Mouse (Mus musculus) activated CD4-positive, CD25-positive, alpha-beta regulatory T cell, adult 4 months (primary cell): Measurements from ENCODE around the gene Chrne. TPM values are rescaled to one million over a fixed set of nuclear protein-coding genes. Genes with fewer than 3 reads are reported as not detected.

Experiments
- ATAC-seq: one replicate; pipeline ENCODE4 v1.8.0; 2017
- polyA plus RNA-seq, 2 experiments: library from polyadenylated mRNA; unstranded; fragments of 100-300 nt; shearing (Covaris generic); gene quantifications; one replicate each; pipeline ENCODE4 v1.2.1; 2017

The Chrne gene
- polyA plus RNA-seq, 2 experiments from 2014 or later, result 1.3 to 1.4 TPM

GRCm38 (mm10) chr11:70623053-70623742 lies 4.2 kb upstream of the Chrne start:
- ATAC-seq, result no peak

- peak; percentile 72 for ATAC-seq
Observed at GRCm38 (mm10) chr11:70621972-70622814, 3.2 kb upstream of the Chrne start.

DNA sequence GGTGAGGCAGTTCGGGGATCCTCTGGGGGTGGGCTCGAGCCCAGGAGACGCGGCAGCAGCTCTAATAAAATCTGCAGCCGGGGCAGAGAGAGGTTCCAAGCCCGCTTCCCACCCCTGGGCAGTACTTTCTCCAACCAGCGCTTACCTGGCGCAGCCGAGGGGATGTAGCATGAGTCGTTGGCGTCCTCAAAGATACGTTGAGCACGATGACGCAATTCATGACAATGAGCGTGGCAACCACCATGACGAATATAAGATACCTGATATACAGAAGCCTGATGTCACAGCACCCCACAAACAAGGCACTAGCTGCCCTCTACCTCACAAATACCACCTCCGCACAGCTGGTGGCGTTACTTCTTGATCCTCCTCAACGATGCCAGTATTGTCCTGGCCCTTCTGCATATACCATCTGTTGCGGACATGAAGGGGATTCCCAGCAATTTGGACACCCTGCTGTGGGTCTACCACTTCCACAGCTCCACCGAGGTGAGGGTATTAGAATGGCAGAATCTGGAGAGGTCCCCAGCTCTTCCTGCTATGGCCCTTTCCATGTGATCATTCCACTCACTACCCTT lies 3.4 kb downstream of the Chrne start, which contains the start of gene 4930544D05Rik:
TSS of gene 4930544D05Rik (plus strand) at position 333 of the 578 bp plus-strand sequence.
- ATAC-seq, result peak; percentile 58

- ATAC-seq, result peak; percentile 90
Observed at GRCm38 (mm10) chr11:70615074-70615473, 3.9 kb downstream of the Chrne start.

GRCm38 (mm10) chr11:70612505-70612904 lies 6.5 kb downstream of the Chrne start:
- ATAC-seq, result no peak

- no peak for ATAC-seq
Observed at GRCm38 (mm10) chr11:70610752-70611151, 8.3 kb downstream of the Chrne start.

DNA sequence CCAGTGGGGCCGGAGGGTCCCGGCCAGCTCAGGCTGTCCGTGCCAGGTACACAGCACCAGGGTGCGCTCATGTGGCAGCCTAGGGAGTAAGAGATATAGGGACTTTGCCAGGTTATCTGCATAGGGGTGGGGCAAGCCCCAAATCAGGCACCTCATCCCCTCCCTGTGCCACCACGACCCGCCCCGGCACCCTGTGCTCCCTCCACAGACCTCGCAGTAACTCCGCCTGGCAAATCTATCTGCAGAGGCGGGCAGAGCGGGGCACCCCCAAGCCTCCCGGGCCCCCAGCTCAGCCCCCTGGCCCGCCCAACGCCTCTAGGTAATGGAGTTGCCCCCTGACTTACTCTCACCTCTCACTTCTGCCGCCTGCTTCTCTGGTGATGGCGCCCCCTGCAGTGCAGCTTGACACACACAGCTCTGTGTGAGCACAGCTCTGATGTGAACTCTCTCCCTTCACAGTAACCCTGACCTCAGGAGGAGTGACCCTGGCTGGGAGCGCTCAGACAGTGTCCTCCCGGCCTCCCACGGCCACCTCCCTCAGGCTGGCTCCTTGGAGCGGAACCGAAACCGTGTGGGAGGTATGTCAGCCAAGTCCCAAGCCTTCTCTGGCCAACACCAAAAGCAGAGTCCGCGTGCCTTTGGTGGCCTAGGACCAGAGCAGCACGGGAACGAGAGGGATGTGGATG lies 10.5 kb downstream of the Chrne start:
- no peak for ATAC-seq

DNA sequence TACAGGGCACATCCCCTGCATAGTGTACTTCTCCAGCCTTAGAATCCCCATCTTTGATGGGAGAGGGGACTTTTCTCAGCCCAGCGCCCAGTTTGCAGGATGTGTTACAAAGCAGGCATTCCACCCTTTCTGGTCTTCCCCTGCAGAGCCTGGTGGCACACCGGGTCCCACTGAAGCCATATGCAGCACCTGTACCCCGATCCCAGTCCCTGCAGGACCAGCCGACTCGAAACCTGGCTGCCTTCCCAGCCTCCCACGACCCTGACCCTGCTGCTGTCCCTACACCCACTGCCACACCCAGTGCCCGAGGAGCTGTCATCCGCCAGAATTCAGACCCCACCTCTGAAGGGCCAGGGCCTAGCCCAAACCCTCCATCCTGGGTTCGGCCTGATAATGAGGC lies 11.4 kb downstream of the Chrne start:
- ATAC-seq, result no peak

GRCm38 (mm10) chr11:70606717-70607116 lies 12.3 kb downstream of the Chrne start:
- no peak for ATAC-seq

- peak; percentile 75 for ATAC-seq
Observed at GRCm38 (mm10) chr11:70605024-70605566, 13.9 kb downstream of the Chrne start.

DNA sequence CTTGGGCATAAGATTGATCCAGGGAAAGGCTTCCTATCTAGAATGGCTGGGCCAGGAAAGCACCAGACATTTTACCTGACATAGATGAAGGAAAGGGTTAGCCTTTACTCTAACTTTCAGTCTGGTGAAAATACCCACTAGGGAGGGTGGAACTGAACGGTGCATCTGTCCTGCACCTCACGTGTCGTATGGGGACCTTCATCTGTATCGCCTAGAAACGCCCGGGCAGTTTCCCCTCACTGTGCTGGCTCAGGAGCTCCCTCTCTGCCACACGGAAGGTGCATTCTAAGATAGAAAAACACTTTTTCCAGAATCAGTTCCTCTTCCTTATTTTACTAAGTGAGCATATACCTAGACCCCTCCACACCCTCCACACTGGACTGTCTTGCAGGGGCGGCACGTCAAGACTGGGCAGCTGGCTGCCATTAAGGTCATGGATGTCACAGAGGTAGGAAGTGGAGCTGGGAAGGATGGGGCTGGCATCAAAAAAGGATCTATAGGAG lies 20.5 kb downstream of the Chrne start:
- no peak for ATAC-seq

- no peak for ATAC-seq
Observed at GRCm38 (mm10) chr11:70597301-70597700, 21.7 kb downstream of the Chrne start.

DNA sequence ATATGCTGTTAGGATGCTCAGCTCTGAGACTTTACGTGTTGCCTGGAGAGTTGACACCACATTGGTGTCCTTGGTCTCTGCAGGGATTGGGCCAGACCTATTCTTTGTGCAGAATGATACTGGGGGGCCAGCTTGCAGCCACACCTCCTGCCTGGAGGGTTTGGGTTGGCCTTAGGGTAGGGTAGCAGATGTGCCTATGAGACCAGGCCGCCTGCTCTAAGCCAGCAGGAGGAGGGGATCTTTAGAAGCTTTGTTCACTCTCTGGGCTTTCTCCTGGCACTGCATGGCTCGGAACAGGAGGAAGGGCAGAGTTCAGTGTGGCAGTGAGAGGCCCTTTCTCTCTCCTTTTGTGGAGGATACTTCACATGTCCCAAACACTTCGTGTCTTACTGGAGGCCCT lies 22.9 kb downstream of the Chrne start:
- no peak for ATAC-seq

DNA sequence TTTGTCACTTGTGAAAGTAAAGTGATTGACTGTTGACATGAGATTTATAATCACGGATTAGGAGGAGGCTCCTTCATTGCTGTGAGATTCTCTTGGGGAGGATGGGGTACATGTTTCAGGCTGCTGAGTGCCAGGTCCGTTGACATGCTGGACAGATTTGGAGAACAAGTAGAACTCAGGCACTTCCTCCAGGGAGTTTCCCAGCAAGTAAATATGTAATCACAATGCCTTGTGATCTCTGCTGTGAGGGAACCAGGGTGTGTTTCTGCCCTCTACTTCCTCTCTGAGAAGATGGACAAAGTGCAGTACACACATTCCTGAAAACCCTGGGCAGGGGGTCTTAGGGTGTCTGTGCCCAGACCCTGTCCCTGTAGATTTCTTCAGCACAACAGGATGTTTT lies 23.4 kb downstream of the Chrne start:
- peak; percentile 30 for ATAC-seq

- peak; percentile 63 for ATAC-seq
Observed at GRCm38 (mm10) chr11:70594253-70594989, 24.6 kb downstream of the Chrne start.

DNA sequence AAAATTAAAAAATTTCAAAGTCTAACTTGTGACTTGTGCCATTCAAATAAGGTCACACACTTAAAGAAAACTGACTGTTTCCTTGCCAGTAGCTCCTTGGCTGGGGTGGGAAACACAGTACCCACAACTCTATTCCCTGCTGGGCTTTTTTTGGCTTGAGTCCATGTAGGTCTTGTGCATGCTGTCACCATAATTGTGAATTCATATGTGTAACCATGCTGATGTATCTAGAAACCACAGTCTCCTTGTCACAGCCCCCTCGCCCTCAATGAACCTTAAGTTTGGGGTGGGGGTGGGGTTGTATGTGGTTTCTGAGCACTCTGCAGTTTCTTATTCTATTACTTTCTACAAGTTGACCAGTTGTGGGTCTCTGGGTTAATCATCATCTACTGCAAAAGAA lies 27.3 kb downstream of the Chrne start:
- ATAC-seq, result no peak

GRCm38 (mm10) chr11:70586954-70587353 lies 32.1 kb downstream of the Chrne start:
- no peak for ATAC-seq

DNA sequence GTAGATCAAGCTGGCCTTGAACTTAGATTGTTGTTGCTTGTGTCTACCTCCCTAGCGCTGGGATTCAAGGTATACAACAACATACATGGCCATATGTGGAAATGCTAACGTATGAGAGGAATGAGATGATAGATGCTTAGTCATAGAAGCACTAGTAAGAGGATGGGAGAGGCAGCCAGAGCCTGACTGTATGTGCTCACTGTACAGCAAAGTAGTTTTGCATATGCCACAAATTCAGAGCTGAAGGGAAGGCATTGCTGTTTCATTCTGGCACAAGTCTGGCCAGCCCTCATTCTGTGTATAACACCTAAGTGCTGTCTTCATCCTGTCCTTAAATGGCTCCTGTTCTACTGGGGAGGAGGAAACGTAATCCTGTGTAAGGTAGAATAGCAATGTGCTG lies 32.8 kb downstream of the Chrne start:
- ATAC-seq, result no peak

DNA sequence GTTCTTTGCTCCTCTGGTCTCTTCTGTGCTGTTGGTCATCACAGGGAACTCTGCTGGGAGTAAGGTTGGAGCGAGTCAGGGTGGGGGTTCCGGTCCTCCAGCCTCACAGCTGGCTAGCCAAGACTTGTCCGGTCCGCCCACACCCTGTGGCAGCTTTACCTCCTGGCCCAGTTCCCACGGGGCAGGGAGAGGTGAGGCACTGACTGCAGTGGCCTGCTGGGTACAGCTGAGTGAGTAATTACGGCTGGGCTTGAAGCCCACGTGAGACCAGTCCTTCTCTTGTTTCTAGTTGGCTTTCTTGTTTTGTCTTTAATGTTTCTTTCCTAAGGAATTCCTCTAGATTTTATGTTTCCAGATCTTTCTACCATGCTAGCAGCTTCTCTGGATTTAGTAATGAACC lies 33.6 kb downstream of the Chrne start:
- ATAC-seq, result no peak

DNA sequence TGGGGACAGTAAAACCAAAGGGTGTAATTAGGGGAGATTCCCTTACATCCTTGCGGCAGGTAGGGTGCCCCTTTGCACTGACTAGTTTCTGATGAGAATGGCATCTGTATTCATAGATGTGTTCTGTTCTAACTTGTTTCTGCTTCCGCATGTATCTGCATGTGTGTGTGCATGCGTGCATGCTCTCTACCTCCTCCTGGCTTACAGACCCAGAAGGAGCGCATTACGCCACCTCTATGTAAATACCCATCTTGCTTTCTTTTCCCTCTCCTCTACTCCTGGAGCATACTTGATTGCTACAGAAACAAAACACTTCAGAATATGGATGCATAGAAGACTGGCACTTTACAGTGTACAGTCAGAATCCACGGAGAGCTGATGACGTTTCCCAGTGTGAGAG lies 35.2 kb downstream of the Chrne start:
- no peak for ATAC-seq

DNA sequence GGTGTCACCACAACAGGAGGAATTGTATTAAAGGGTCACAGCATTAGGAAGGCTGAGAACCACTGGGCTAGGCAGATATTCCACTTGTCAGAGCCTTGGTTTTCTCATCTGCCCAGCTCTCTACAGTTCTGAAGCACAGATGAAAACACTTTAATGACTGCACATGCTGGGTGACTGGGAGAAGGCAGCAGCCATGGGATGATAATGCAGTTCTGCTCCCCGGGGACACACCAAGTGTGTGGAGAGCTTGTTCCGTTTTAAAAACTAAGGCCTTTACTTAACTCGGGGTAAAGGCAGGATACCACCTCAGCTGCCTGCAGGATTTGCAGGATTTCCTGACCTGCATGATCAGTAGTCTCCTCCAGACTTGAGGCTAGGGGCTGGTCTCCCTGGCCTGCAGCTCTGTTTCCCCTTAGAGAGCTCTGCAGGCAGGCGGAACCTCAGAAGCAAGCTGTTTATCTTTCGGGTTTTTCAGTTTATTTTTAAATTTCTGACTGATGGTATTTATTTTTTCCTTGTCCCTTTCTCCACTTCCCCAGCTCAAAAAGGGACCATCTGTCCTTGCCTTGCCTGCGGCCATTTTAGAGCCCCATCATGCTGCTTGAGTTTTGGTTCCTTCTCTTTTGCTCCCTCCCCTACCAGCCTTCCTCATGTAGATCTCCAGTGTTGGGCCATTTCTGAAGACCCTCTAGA lies 35.8 kb downstream of the Chrne start:
- ATAC-seq, result no peak
